Mouse (Mus musculus): ENCODE results near the gene Bod1l. TPM values are rescaled to one million over a fixed set of nuclear protein-coding genes. Genes with fewer than 3 reads are reported as not detected.

Bod1l gene
- total and polyA plus RNA-seq, 3 experiments, result 20.7 to 472 (median 23.8) TPM

DNA sequence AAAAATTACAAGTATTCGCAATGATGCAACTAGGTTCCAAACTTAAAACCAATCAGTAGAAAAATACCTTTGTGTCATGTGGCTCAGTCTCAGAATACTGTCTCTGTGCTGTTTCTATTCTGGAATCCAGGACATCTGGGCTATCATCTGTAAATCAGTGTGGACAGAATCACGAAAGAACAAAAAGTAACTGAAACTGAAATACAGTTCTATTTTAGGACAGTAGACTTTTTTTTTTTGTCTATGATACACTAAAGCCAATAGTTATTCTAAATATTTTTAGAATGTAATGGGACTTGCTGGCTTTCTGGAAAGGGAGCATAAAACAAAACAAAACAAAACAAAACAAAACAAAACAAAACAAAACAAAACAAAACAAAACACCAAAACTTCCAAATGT, 39.0 kb downstream of the Bod1l start:
- no peak overlapping the region for H3K9ac ChIP-seq (ENCODE audit: control insufficient read depth, low read depth, low read length, poor library complexity, severe bottlenecking)
- no peaks in the 10 kb centered on the region for H3K27me3 ChIP-seq (ENCODE audit: control insufficient read depth in 1 of 2, insufficient read depth in 2 of 2, low read length in 2 of 2)
- H3K4me3 ChIP-seq (ENCODE audit: control insufficient read depth in 1 of 2, insufficient read depth in 1 of 2, low read depth in 2 of 2, low read length in 2 of 2), result no peak overlapping the region
- H3K36me3 ChIP-seq (ENCODE audit: control insufficient read depth in 1 of 2, insufficient read depth in 2 of 2, low read length in 2 of 2), result peaks cover 21 to 40% of the 10 kb centered on the region in 2 experiments
- peaks cover 16 to 30% of the 10 kb centered on the region in 2 experiments for H3K4me1 ChIP-seq (ENCODE audit: control insufficient read depth in 1 of 2, insufficient read depth in 2 of 2, low read length in 2 of 2)
- H3K9me3 ChIP-seq (replicated peaks; ENCODE audit: insufficient read depth, low read length), result no peaks in the 10 kb centered on the region
- H3K79me2 ChIP-seq (ENCODE audit: control insufficient read depth, insufficient read depth, low read length, poor library complexity), result no peaks in the 10 kb centered on the region
- TF ChIP-seq E2F4 (IDR thresholded peaks at IDR 0.05; ENCODE audit: borderline replicate concordance, low read depth, low read length), result no peak
- no peak for TF ChIP-seq CTCF (IDR thresholded peaks at IDR 0.05 in 2 of 3, conservative IDR thresholded peaks at IDR 0.05 in 1 of 3; ENCODE audit: control insufficient read depth in 1 of 3, insufficient read depth in 1 of 3, low read depth in 2 of 3, low read length in 3 of 3, poor library complexity in 1 of 3, severe bottlenecking in 1 of 3)
- TF ChIP-seq CHD2 (IDR thresholded peaks at IDR 0.05; ENCODE audit: low read length), result no peak
- TF ChIP-seq JUND (IDR thresholded peaks at IDR 0.05; ENCODE audit: low read depth, low read length), result no peak
- TF ChIP-seq MYB (IDR thresholded peaks at IDR 0.05; ENCODE audit: low read depth, low read length), result no peak
- no peak for TF ChIP-seq GATA1 (IDR thresholded peaks at IDR 0.05; ENCODE audit: low read depth, low read length)
- no peak for TF ChIP-seq ZC3H11A (IDR thresholded peaks at IDR 0.05; ENCODE audit: low read depth, low read length)
- no peak overlapping the region for H3K27ac ChIP-seq (ENCODE audit: control insufficient read depth, low read depth, low read length)
- DNase-seq (ENCODE audit: low read depth, low spot score), result no peak

DNA sequence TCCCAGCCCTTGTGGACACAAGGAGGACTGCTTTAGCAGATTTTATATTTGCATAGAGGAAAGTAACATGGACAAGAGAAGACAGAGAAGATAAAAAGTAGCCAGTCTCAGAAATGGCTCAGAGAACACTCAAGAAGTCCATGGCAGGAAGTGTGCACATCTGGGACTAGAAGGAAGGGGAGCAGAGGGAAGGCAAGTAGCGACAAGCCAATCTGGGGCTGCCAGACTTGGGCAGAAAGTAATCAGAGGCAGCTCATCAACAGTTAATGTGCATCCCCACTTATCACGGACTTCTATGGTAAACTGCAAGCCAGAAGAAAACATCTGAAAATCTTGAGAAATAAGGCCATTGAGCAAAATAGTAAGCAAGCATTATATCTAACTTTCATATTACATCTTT, 39.5 kb downstream of the Bod1l start:
- H3K27me3 ChIP-seq (ENCODE audit: control insufficient read depth in 1 of 2, insufficient read depth in 2 of 2, low read length in 2 of 2), result no peaks in the 10 kb centered on the region
- peak; percentile 26 for DNase-seq (ENCODE audit: low read depth, low spot score)
- TF ChIP-seq CHD1 (IDR thresholded peaks at IDR 0.05; ENCODE audit: low read depth, low read length), result no peak
- TF ChIP-seq TCF12 (IDR thresholded peaks at IDR 0.05; ENCODE audit: low read depth, low read length), result peak; percentile 61; the same call in 1 of the 2 replicates
- peak; percentile 14 to 57; a peak in 2 of 4 replicates for TF ChIP-seq EP300 (IDR thresholded peaks at IDR 0.05; ENCODE audit: low read depth in 1 of 2, low read length in 2 of 2)
- H3K9me3 ChIP-seq (replicated peaks; ENCODE audit: insufficient read depth, low read length), result no peaks in the 10 kb centered on the region
- no peak overlapping the region for H3K4me3 ChIP-seq (ENCODE audit: control insufficient read depth in 1 of 2, insufficient read depth in 1 of 2, low read depth in 2 of 2, low read length in 2 of 2)
- no peak overlapping the region for H3K27ac ChIP-seq (ENCODE audit: control insufficient read depth, low read depth, low read length)
- peaks cover 20 to 40% of the 10 kb centered on the region in 2 experiments for H3K36me3 ChIP-seq (ENCODE audit: control insufficient read depth in 1 of 2, insufficient read depth in 2 of 2, low read length in 2 of 2)
- H3K79me2 ChIP-seq (ENCODE audit: control insufficient read depth, insufficient read depth, low read length, poor library complexity), result no peaks in the 10 kb centered on the region
- H3K9ac ChIP-seq (ENCODE audit: control insufficient read depth, low read depth, low read length, poor library complexity, severe bottlenecking), result no peak overlapping the region
- H3K4me1 ChIP-seq (ENCODE audit: control insufficient read depth in 1 of 2, insufficient read depth in 2 of 2, low read length in 2 of 2), result peaks cover 16 to 30% of the 10 kb centered on the region in 2 experiments

DNA sequence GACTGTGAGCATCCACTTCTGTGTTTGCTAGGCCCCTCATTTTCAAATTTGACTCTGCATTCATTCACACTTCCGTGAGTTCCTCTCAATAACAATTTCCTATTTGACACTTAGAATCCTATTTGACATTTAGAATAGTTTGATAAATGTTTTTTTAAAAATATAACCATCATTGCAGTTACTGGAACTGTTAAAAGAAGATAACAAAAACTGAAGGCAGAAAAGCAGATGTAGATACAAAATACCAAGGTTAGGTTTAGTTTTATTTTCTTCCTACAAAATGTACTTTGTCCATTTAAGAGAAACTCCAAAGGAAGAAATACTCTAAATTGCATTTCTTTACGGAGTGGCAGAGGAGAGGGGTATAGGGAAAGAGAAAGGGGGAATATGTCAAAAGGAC, 42.5 kb downstream of the Bod1l start:
- no peaks in the 10 kb centered on the region for H3K9me3 ChIP-seq (replicated peaks; ENCODE audit: insufficient read depth, low read length)
- peak; percentile 62 to 76; a peak in 3 of 4 replicates for TF ChIP-seq EP300 (IDR thresholded peaks at IDR 0.05; ENCODE audit: low read depth in 1 of 2, low read length in 2 of 2)
- TF ChIP-seq TCF12 (IDR thresholded peaks at IDR 0.05; ENCODE audit: low read depth, low read length), result peak; percentile 57; the same call in 1 of the 2 replicates
- no peak for TF ChIP-seq USF2 (IDR thresholded peaks at IDR 0.05; ENCODE audit: borderline replicate concordance in 1 of 2, insufficient read depth in 1 of 2, low read depth in 1 of 2, low read length in 2 of 2)
- no peaks in the 10 kb centered on the region for H3K79me2 ChIP-seq (ENCODE audit: control insufficient read depth, insufficient read depth, low read length, poor library complexity)
- DNase-seq (ENCODE audit: low read depth, low spot score), result no peak
- H3K4me3 ChIP-seq (ENCODE audit: control insufficient read depth in 1 of 2, insufficient read depth in 1 of 2, low read depth in 2 of 2, low read length in 2 of 2), result no peak overlapping the region
- H3K9ac ChIP-seq (ENCODE audit: control insufficient read depth, low read depth, low read length, poor library complexity, severe bottlenecking), result no peak overlapping the region
- H3K36me3 ChIP-seq (ENCODE audit: control insufficient read depth in 1 of 2, insufficient read depth in 2 of 2, low read length in 2 of 2), result peaks cover 27 to 34% of the 10 kb centered on the region in 2 experiments
- H3K27me3 ChIP-seq (ENCODE audit: control insufficient read depth in 1 of 2, insufficient read depth in 2 of 2, low read length in 2 of 2), result no peaks in the 10 kb centered on the region
- H3K27ac ChIP-seq (ENCODE audit: control insufficient read depth, low read depth, low read length), result no peak overlapping the region
- H3K4me1 ChIP-seq (ENCODE audit: control insufficient read depth in 1 of 2, insufficient read depth in 2 of 2, low read length in 2 of 2), result peaks cover 16 to 29% of the 10 kb centered on the region in 2 experiments
